Comparison of ENCODE assay signal across 22 mouse cellular contexts in genomic region chr5:4866099-4866498, GRCm38 (mm10).
DNase-seq lines count a peak whose midpoint lies in the region; ATAC-seq and TF ChIP-seq lines count a peak whose summit lies in the region.
"Had no signal": no experiment of that assay in that cellular context is flagged by ENCODE, and none has a peak within 500 bp of the region (broad histone marks: within the 10 kb centered on the region; RNA-seq: fewer than 3 reads in every experiment).

No protein-coding gene starts in this region.

- H3K27me3 ChIP-seq in forebrain, embryonic 13.5 days = no peaks in the 10 kb centered on the region
- H3K27me3 ChIP-seq in forebrain, embryonic 14.5 days (replicated peaks; ENCODE audit: control insufficient read depth, insufficient read depth, low read length) = no peaks in the 10 kb centered on the region
- H3K27me3 ChIP-seq in midbrain, embryonic 11.5 days (ENCODE audit: control insufficient read depth, insufficient read depth, low read length) = no peaks in the 10 kb centered on the region
- peaks cover 6% of the 10 kb centered on the region for H3K27me3 ChIP-seq in midbrain, embryonic 13.5 days
- no peaks in the 10 kb centered on the region for H3K27me3 ChIP-seq in limb, embryonic 14.5 days (ENCODE audit: control insufficient read depth, insufficient read depth, low read length)
- H3K27me3 ChIP-seq: embryonic facial prominence, embryonic 12.5 days; intestine, embryonic 15.5 days; liver, embryonic 13.5 days had no signal

- H3K27ac ChIP-seq in forebrain, embryonic 13.5 days = peak overlapping the region; percentile 14; the same call in 1 of the 2 replicates
- H3K27ac ChIP-seq in forebrain, embryonic 14.5 days (ENCODE audit: low read depth, low read length) = no peak overlapping the region
- no peak overlapping the region for H3K27ac ChIP-seq in midbrain, embryonic 11.5 days (ENCODE audit: low read depth, low read length)
- H3K27ac ChIP-seq in midbrain, embryonic 13.5 days = no peak overlapping the region; the same call in 1 of the 2 replicates
- no peak overlapping the region for H3K27ac ChIP-seq in limb, embryonic 14.5 days (replicated peaks; ENCODE audit: low read depth, low read length)
- H3K27ac ChIP-seq: embryonic facial prominence, embryonic 12.5 days; gastrocnemius, adult 2 months; heart, embryonic 10.5 days; intestine, embryonic 15.5 days; liver, embryonic 13.5 days; stomach, postnatal 0 days had no signal

- no peak for ATAC-seq in forebrain, embryonic 13.5 days
- no peak for ATAC-seq in forebrain, embryonic 14.5 days
- ATAC-seq in midbrain, embryonic 11.5 days (ENCODE audit: low FRiP score) = no peak
- ATAC-seq in midbrain, embryonic 13.5 days = no peak
- peak; percentile 73; the same call in 1 of the 2 replicates for ATAC-seq in limb, embryonic 14.5 days (ENCODE audit: low FRiP score, low read depth)
- ATAC-seq: hindbrain, embryonic 16.5 days; intestine, embryonic 15.5 days had no signal

- H3K4me2 ChIP-seq in forebrain, embryonic 13.5 days = no peak overlapping the region
- no peak overlapping the region for H3K4me2 ChIP-seq in forebrain, embryonic 14.5 days (ENCODE audit: low read length)
- H3K4me2 ChIP-seq in midbrain, embryonic 11.5 days = no peak overlapping the region
- no peak overlapping the region for H3K4me2 ChIP-seq in midbrain, embryonic 13.5 days (replicated peaks)
- H3K4me2 ChIP-seq in limb, embryonic 14.5 days (replicated peaks; ENCODE audit: low read depth, low read length, severe bottlenecking) = no peak overlapping the region
- H3K4me2 ChIP-seq: embryonic facial prominence, embryonic 12.5 days; intestine, embryonic 15.5 days; liver, embryonic 13.5 days had no signal

- no peak for DNase-seq in forebrain, embryonic 14.5 days (ENCODE audit: low spot score)
- DNase-seq in kidney, postnatal 10 days = peak; percentile 50
- no peak for DNase-seq in kidney, adult 9 months
- DNase-seq in midbrain, embryonic 11.5 days (ENCODE audit: low spot score, missing footprints) = peak; percentile 85
- peak; percentile 41 for DNase-seq in limb, embryonic 14.5 days (ENCODE audit: low spot score)
- no peak for DNase-seq in right cerebral cortex, adult 18-20 months
- DNase-seq: adrenal gland, adult 8-10 months; cerebellum, adult 18-20 months; cerebellum, postnatal 14 days; gastrocnemius, adult 2 months; liver, embryonic 13.5 days; lung, adult 2 months; midbrain, embryonic 14.5 days; right cerebral cortex, postnatal 14 days; thymus, adult 2 months had no signal

- 29% methylated on average over 1 of the region's 1 CpGs for WGBS in forebrain, embryonic 13.5 days
- 19% methylated on average over 1 of the region's 1 CpGs for WGBS in forebrain, embryonic 14.5 days
- WGBS in midbrain, embryonic 11.5 days = 50% methylated on average over 1 of the region's 1 CpGs
- WGBS in midbrain, embryonic 13.5 days = 19% methylated on average over 1 of the region's 1 CpGs
- WGBS in limb, embryonic 14.5 days = 38% methylated on average over 1 of the region's 1 CpGs

- peaks cover 69% of the 10 kb centered on the region for H3K4me1 ChIP-seq in forebrain, embryonic 13.5 days
- H3K4me1 ChIP-seq in forebrain, embryonic 14.5 days (ENCODE audit: control insufficient read depth, insufficient read depth, low read length) = peaks cover 53% of the 10 kb centered on the region
- peaks cover 30% of the 10 kb centered on the region for H3K4me1 ChIP-seq in midbrain, embryonic 11.5 days (ENCODE audit: control insufficient read depth, insufficient read depth, low read length)
- peaks cover 66% of the 10 kb centered on the region for H3K4me1 ChIP-seq in midbrain, embryonic 13.5 days (replicated peaks)
- peaks cover 4% of the 10 kb centered on the region; the same call in 1 of the 2 replicates for H3K4me1 ChIP-seq in limb, embryonic 14.5 days (ENCODE audit: control insufficient read depth, insufficient read depth, low read length)
- H3K4me1 ChIP-seq: liver, embryonic 13.5 days had no signal

- no peaks in the 10 kb centered on the region for H3K36me3 ChIP-seq in forebrain, embryonic 13.5 days (ENCODE audit: poor library complexity, severe bottlenecking)
- no peaks in the 10 kb centered on the region for H3K36me3 ChIP-seq in forebrain, embryonic 14.5 days (ENCODE audit: control insufficient read depth, insufficient read depth, low read length)
- no peaks in the 10 kb centered on the region for H3K36me3 ChIP-seq in midbrain, embryonic 11.5 days (ENCODE audit: control insufficient read depth, insufficient read depth, low read length)
- no peaks in the 10 kb centered on the region for H3K36me3 ChIP-seq in midbrain, embryonic 13.5 days
- H3K36me3 ChIP-seq in limb, embryonic 14.5 days (ENCODE audit: control insufficient read depth, insufficient read depth, low read length) = no peaks in the 10 kb centered on the region
- H3K36me3 ChIP-seq: embryonic facial prominence, embryonic 12.5 days; heart, embryonic 10.5 days; intestine, embryonic 15.5 days; liver, embryonic 13.5 days had no signal

- no peak for TF ChIP-seq POLR2A in limb, embryonic 14.5 days (IDR thresholded peaks at IDR 0.05; ENCODE audit: borderline replicate concordance, extremely low read depth, insufficient read depth, insufficient read length)

- H3K4me3 ChIP-seq in forebrain, embryonic 13.5 days = no peak overlapping the region
- no peak overlapping the region for H3K4me3 ChIP-seq in forebrain, embryonic 14.5 days (ENCODE audit: low read depth, low read length)
- no peak overlapping the region for H3K4me3 ChIP-seq in midbrain, embryonic 11.5 days (ENCODE audit: low read depth, low read length)
- H3K4me3 ChIP-seq in midbrain, embryonic 13.5 days (replicated peaks) = no peak overlapping the region
- H3K4me3 ChIP-seq in limb, embryonic 14.5 days (replicated peaks; ENCODE audit: low read length) = no peak overlapping the region
- H3K4me3 ChIP-seq: embryonic facial prominence, embryonic 12.5 days; gastrocnemius, adult 2 months; heart, embryonic 10.5 days; intestine, embryonic 15.5 days; liver, embryonic 13.5 days had no signal

- no peaks in the 10 kb centered on the region for H3K9me3 ChIP-seq in forebrain, embryonic 13.5 days (replicated peaks)
- H3K9me3 ChIP-seq in forebrain, embryonic 14.5 days (replicated peaks; ENCODE audit: control insufficient read depth, low read length) = no peaks in the 10 kb centered on the region
- no peaks in the 10 kb centered on the region for H3K9me3 ChIP-seq in midbrain, embryonic 11.5 days (ENCODE audit: control insufficient read depth, low read length)
- no peaks in the 10 kb centered on the region for H3K9me3 ChIP-seq in midbrain, embryonic 13.5 days
- H3K9me3 ChIP-seq in limb, embryonic 14.5 days (ENCODE audit: control insufficient read depth, low read length) = no peaks in the 10 kb centered on the region
- H3K9me3 ChIP-seq: embryonic facial prominence, embryonic 12.5 days; heart, embryonic 10.5 days; intestine, embryonic 15.5 days; liver, embryonic 13.5 days had no signal

- no peak overlapping the region for H3K9ac ChIP-seq in forebrain, embryonic 13.5 days
- no peak overlapping the region for H3K9ac ChIP-seq in forebrain, embryonic 14.5 days (ENCODE audit: low read length)
- H3K9ac ChIP-seq in midbrain, embryonic 11.5 days (ENCODE audit: low read length) = no peak overlapping the region
- H3K9ac ChIP-seq in midbrain, embryonic 13.5 days (replicated peaks) = no peak overlapping the region
- no peak overlapping the region for H3K9ac ChIP-seq in limb, embryonic 14.5 days (ENCODE audit: low read depth, low read length, severe bottlenecking)
- H3K9ac ChIP-seq: embryonic facial prominence, embryonic 12.5 days; intestine, embryonic 15.5 days; liver, embryonic 13.5 days had no signal

Comparison
In these comparisons a context has a peak if more than half of its experiments do, and no peak if none do; other contexts are left out.
1. DNase-seq: peak in kidney, postnatal 10 days (single experiment), midbrain, embryonic 11.5 days (single experiment) and limb, embryonic 14.5 days (single experiment); none in forebrain, embryonic 14.5 days (single experiment), kidney, adult 9 months (single experiment) and right cerebral cortex, adult 18-20 months (single experiment).